Mouse (Mus musculus) erythroblast, embryonic 14.5 days (primary cell): ENCODE data around the gene Ltbp1.

Source experiments
- GATA1 ChIP-seq: IDR thresholded peaks from 2 replicates; pipeline ENCODE4 v1.6.1; 2012; ENCODE audit warnings: low read length, inconsistent platforms, mixed read lengths
- TAL1 ChIP-seq: IDR thresholded peaks from 3 replicates; pipeline ENCODE4 v1.6.1; 2012; ENCODE audit warnings: low read length, inconsistent platforms, mixed read lengths

DNA sequence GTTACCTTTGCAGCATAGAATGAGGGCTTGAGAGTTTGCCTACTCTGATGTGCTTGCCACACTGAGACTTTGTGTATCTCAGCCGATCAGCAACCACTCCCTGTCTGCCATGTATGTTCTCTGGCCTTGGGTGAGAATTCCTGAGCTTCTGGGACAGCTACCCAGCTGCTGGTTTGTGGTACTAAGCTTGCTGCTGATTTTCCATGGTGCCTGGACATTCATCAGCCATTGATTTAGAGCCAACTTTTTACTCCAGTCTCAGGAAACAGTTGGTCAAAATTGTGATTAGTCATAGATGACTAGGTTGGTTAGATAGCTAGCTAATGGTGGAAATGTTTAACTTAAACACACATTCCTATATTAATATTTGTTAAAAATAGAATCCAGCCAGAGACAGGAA, 267.9 kb downstream of the Ltbp1 start:
- TF ChIP-seq TAL1 (no peak), GATA1 (no peak)
